Mouse (Mus musculus) Patski (cell line): ENCODE results near the gene Ccdc124. TPM values are rescaled to one million over a fixed set of nuclear protein-coding genes. Genes with fewer than 3 reads are reported as not detected.

Source experiments
- ATAC-seq: fragments of 100-300 bp; one replicate; pipeline ENCODE4 v1.8.0; 2021
- CTCF ChIA-PET: fragments of 350-600 bp; sonication (Branson Sonifier 250); formaldehyde crosslinking; loops from one replicate; lab custom pipeline; 2022; ENCODE audit warnings: inconsistent platforms; lab: Charles Lee
- POLR2A ChIA-PET: fragments of 350-600 bp; sonication (Branson Sonifier 250); formaldehyde crosslinking; loops from one replicate; lab custom pipeline; 2022; ENCODE audit warnings: antibody characterized with exemption, inconsistent platforms; lab: Charles Lee
- DNase-seq: peaks from one replicate; pipeline ENCODE4 v3.0.0-alpha.2; 2011; ENCODE audit warnings: low read depth, low spot score
- H3K27me3 ChIP-seq: fragments of 371-371 bp; one replicate; pipeline ENCODE4 v1.5.1; 2021
- CTCF ChIP-seq: fragments of 100-300 bp; IDR thresholded peaks from one replicate; pipeline ENCODE4 v1.5.1; 2021
- in situ Hi-C: fragments of 300-500 bp; cut with MboI; formaldehyde crosslinking; loops from 3 replicates; pipeline ENCODE4 v1.11.1; 2018; ENCODE audit warnings: low pct_unique_long_range_greater_than_20kb, mixed read lengths
- polyA plus RNA-seq: library from polyadenylated mRNA; unstranded; gene quantifications from one replicate; pipeline ENCODE4 v1.2.3, GENCODE M21; 2021

Ccdc124 gene
- polyA plus RNA-seq, 1 experiment from 2014 or later: 67.5 TPM

GRCm38 (mm10) chr8:70885612-70886011 is 11.9 kb upstream of the Ccdc124 start:
- CTCF ChIA-PET: no interaction called here
- POLR2A ChIA-PET: no interaction called here
- DNase-seq: no peak
- in situ Hi-C loops: loop anchor here (25.0 kb wide), 1 partner anchor 477 kb away; the partner anchor contains the start of genes Ocel1 and Use1
- ATAC-seq: no peak
- H3K27me3 ChIP-seq: no peaks in the 10 kb centered on the region
- no peak for TF ChIP-seq CTCF

GRCm38 (mm10) chr8:70884683-70885082 is 10.9 kb upstream of the Ccdc124 start:
- DNase-seq (no peak), ATAC-seq (no peak)
- no peaks in the 10 kb centered on the region for H3K27me3 ChIP-seq
- TF ChIP-seq CTCF: no peak
- in situ Hi-C loops: loop anchor here (25.0 kb wide), 1 partner anchor 478 kb away; the partner anchor contains the start of genes Ocel1 and Use1
- CTCF ChIA-PET: no interaction called here
- POLR2A ChIA-PET: no interaction called here

- DNase-seq: no peak
- ChIA-PET POLR2A (no interaction called here), CTCF (no interaction called here)
- no peak for TF ChIP-seq CTCF
- in situ Hi-C loops: loop anchor here (25.0 kb wide), 1 partner anchor 478 kb away; the partner anchor contains the start of genes Ocel1 and Use1
- no peak for ATAC-seq
- no peaks in the 10 kb centered on the region for H3K27me3 ChIP-seq
Observed at GRCm38 (mm10) chr8:70884186-70884585, 10.5 kb upstream of the Ccdc124 start.

GRCm38 (mm10) chr8:70880546-70880945 is 6.8 kb upstream of the Ccdc124 start:
- ATAC-seq: peak; percentile 60
- TF ChIP-seq CTCF: no peak
- H3K27me3 ChIP-seq: no peaks in the 10 kb centered on the region
- POLR2A ChIA-PET: interaction anchor here (1.1 to 1.7 kb wide), 4 partner anchors 11 to 16 kb away, joined by 4 to 13 read pairs (median 7); partner anchors contain the start of genes Rpl18a and Slc5a5
- peak; percentile 60 for DNase-seq
- in situ Hi-C loops: loop anchor here (25.0 kb wide), 1 partner anchor 482 kb away; the partner anchor contains the start of genes Ocel1 and Use1
- CTCF ChIA-PET: interaction anchor here (1.4 to 3.1 kb wide), 5 partner anchors 11 to 45 kb away, joined by 3 to 17 read pairs (median 7); partner anchors contain the start of genes Arrdc2 and Rpl18a

GRCm38 (mm10) chr8:70880126-70880525 is 6.4 kb upstream of the Ccdc124 start:
- DNase-seq (peak; percentile 53), ATAC-seq (peak; percentile 67)
- ChIA-PET POLR2A (interaction anchor here (1.0 to 1.7 kb wide), 5 partner anchors 10 to 17 kb away, joined by 3 to 13 read pairs (median 5); partner anchors contain the start of genes Rpl18a and Slc5a5), CTCF (interaction anchor here (1.4 to 3.1 kb wide), 5 partner anchors 10 to 46 kb away, joined by 3 to 17 read pairs (median 7); partner anchors contain the start of genes Arrdc2 and Rpl18a)
- in situ Hi-C loops: loop anchor here (25.0 kb wide), 1 partner anchor 482 kb away; the partner anchor contains the start of genes Ocel1 and Use1
- no peak for TF ChIP-seq CTCF
- H3K27me3 ChIP-seq: no peaks in the 10 kb centered on the region

GRCm38 (mm10) chr8:70879500-70879899 is 5.8 kb upstream of the Ccdc124 start:
- DNase-seq (no peak), ATAC-seq (peak; percentile 11)
- no peaks in the 10 kb centered on the region for H3K27me3 ChIP-seq
- ChIA-PET POLR2A (interaction anchor here (1.0 to 1.7 kb wide), 4 partner anchors 10 to 17 kb away, joined by 3 to 13 read pairs (median 4); partner anchors contain the start of genes Rpl18a and Slc5a5), CTCF (interaction anchor here (1.4 to 3.1 kb wide), 4 partner anchors 10 to 46 kb away, joined by 3 to 17 read pairs (median 10); partner anchors contain the start of genes Arrdc2 and Rpl18a)
- in situ Hi-C loops: loop anchor here (25.0 kb wide), 1 partner anchor 483 kb away; the partner anchor contains the start of genes Ocel1 and Use1
- TF ChIP-seq CTCF: no peak

GRCm38 (mm10) chr8:70878178-70878577 is 4.4 kb upstream of the Ccdc124 start:
- CTCF ChIA-PET: interaction anchor here (0.8 to 3.7 kb wide), 3 partner anchors 16 to 19 kb away, joined by 3 to 27 read pairs (median 17); partner anchors contain the start of gene Rpl18a
- in situ Hi-C loops: loop anchor here (25.0 kb wide), 1 partner anchor 484 kb away; the partner anchor contains the start of genes Ocel1 and Use1
- TF ChIP-seq CTCF: no peak
- DNase-seq (peak; percentile 54), ATAC-seq (no peak)
- no peaks in the 10 kb centered on the region for H3K27me3 ChIP-seq
- POLR2A ChIA-PET: no interaction called here

- H3K27me3 ChIP-seq: no peaks in the 10 kb centered on the region
- ChIA-PET POLR2A (interaction anchor here (0.7 to 1.1 kb wide), 2 partner anchors 11 to 18 kb away, joined by 3 read pairs; no protein-coding TSS in a partner anchor), CTCF (interaction anchor here (0.6 to 3.7 kb wide), 5 partner anchors 15 to 88 kb away, joined by 3 to 27 read pairs (median 4); partner anchors contain the start of genes Rpl18a and Slc5a5)
- TF ChIP-seq CTCF: no peak
- in situ Hi-C loops: loop anchor here (25.0 kb wide), 1 partner anchor 486 kb away; the partner anchor contains the start of genes Ocel1 and Use1
- DNase-seq (no peak), ATAC-seq (no peak)
Observed at GRCm38 (mm10) chr8:70876382-70876781, 2.6 kb upstream of the Ccdc124 start.

- H3K27me3 ChIP-seq: no peaks in the 10 kb centered on the region
- ChIA-PET CTCF (interaction anchor here (3.7 kb wide), 1 partner anchor 23 kb away, joined by 27 read pairs; the partner anchor contains the start of gene Rpl18a), POLR2A (no interaction called here)
- ATAC-seq: no peak
- in situ Hi-C loops: no loop called here
- DNase-seq: no peak
- TF ChIP-seq CTCF: no peak
Observed at GRCm38 (mm10) chr8:70874441-70874840, 706 bp upstream of the Ccdc124 start.

GRCm38 (mm10) chr8:70872643-70873363 is 932 bp downstream of the Ccdc124 start:
- no peaks in the 10 kb centered on the region for H3K27me3 ChIP-seq
- TF ChIP-seq CTCF: no peak
- ChIA-PET CTCF (interaction anchor here (0.7 to 3.1 kb wide), 9 partner anchors 15 to 144 kb away, joined by 3 to 17 read pairs (median 3); partner anchors contain the start of gene Rpl18a), POLR2A (interaction anchor here (0.9 to 1.2 kb wide), 4 partner anchors 16 to 33 kb away, joined by 3 to 4 read pairs (median 3); partner anchors contain the start of gene Map1s)
- no peak for DNase-seq
- in situ Hi-C loops: no loop called here
- ATAC-seq: no peak
